Mouse (Mus musculus) thymus, postnatal 14 days (tissue): ENCODE measurements at regions not wholly inside any gene's neighbourhood (a gene's known extent, or its start where the extent isn't known, plus 50 kb on each side); places are given as distances from the start of the nearest gene placed in this dataset.

ENCODE experiments used
- DNase-seq: peaks from one replicate; pipeline ENCODE4 v3.0.0; 2021

- no peak for DNase-seq
Observed at GRCm38 (mm10) chr2:167878255-167878865, 53.5 kb upstream of the Ptpn1 start.

DNA sequence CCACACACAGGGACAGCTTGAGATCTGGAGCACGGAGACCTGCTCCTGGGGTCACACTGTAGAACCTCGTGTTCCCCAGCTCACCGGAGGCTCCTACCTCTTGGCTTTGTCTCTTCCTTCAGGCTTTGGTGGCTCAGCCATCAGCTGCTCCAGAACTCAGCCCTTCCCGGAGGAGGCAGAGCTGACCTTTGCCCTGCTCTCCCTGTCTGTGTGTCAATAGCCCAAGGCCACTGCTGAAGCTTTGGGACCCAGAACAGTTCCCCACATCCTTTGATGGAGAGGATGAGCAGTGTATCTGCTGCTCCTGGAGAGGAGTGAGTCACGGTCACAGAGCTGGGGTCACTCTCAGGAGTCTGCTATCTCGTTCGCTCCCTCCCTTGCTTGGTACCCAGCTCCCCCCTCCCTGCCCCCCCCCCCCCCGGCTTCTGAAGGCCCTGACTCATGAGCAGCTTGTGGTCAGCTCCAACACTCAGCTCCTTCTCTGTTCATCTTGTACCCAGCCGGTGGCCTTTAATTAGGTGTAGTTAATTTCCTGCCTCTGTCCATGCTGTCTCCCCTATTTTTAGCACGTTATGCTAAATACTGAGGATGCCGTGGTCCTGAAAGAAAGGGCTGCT is 54.5 kb upstream of the Ptpn1 start:
- DNase-seq, result no peak

DNA sequence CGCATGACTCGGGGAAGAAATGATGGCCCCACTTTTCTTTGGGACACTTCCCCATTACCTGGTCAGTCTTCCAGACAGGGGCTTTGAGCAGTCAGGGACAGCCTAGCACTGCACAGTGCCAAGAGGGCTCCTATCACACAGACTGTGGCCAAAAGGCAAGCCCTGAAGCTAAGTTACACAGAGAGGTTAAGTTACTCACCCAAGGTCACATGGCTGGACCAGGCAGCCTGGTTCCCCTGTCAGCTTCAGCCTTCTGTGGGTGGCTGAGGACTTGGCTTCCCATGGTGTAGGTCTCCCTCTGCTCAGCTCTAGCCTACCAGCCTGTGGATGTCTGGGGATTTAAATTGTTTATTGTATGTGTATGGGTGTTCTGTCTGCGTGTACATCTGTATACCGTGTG is 59.4 kb upstream of the Ptpn1 start:
- DNase-seq, result no peak

- no peak for DNase-seq
Observed at GRCm38 (mm10) chr2:167870153-167870552, 61.7 kb upstream of the Ptpn1 start.

- DNase-seq, result no peak
Observed at GRCm38 (mm10) chr2:167866751-167867150, 65.1 kb upstream of the Ptpn1 start.

- no peak for DNase-seq
Observed at GRCm38 (mm10) chr2:167865525-167865924, 66.3 kb upstream of the Ptpn1 start.

DNA sequence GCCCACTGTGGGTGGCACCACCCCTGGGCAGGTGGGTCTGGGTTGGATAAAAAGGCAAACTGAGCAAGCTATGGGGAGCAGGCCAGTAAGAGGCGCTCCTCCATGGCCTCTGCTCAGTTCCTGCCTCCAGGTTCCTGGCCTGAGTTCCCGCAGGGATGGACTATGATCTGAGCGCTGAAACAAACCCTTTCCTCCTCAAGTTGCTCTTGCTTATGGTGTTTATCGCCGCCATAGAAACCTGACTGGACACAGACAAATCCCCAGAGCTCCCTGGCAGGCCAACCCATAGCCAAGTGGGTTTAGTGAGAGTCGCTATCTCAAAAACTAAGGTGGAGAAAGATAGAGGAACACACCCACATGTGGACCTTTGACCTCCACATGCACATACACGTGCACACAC is 67.2 kb upstream of the Ptpn1 start:
- no peak for DNase-seq

- DNase-seq, result no peak
Observed at GRCm38 (mm10) chr2:167864228-167864627, 67.6 kb upstream of the Ptpn1 start.

GRCm38 (mm10) chr2:167863616-167864015 is 68.2 kb upstream of the Ptpn1 start:
- DNase-seq, result no peak

GRCm38 (mm10) chr2:167861178-167861520 is 70.7 kb upstream of the Ptpn1 start:
- DNase-seq, result no peak

- no peak for DNase-seq
Observed at GRCm38 (mm10) chr2:167860457-167861177, 71.2 kb upstream of the Ptpn1 start.

GRCm38 (mm10) chr2:167859575-167859974 is 72.3 kb upstream of the Ptpn1 start:
- DNase-seq, result peak; percentile 34

DNA sequence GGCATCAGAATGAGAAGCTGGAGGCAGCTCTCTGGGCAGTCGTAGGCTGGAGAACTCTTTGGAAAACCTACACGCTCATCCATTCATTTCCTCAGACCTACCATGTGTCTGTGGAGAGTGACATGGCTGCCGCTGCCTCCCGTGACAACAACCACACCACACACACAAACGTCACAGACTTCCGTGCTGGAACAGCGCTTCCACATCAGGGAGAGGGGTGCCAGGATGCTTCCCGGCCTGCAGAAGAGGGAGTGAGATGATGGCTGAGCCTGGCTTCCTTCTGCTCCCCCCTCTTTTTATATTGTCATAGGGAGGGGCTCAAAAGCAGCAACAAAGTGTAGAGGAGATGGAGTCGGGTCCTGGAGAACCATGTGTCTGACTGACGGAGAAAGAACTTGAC is 73.5 kb upstream of the Ptpn1 start:
- DNase-seq, result no peak

- no peak for DNase-seq
Observed at GRCm38 (mm10) chr2:167857911-167858310, 73.9 kb upstream of the Ptpn1 start.

- no peak for DNase-seq
Observed at GRCm38 (mm10) chr2:167856920-167857475, 74.9 kb upstream of the Ptpn1 start.

GRCm38 (mm10) chr2:167856020-167856419 is 75.8 kb upstream of the Ptpn1 start:
- DNase-seq, result no peak

GRCm38 (mm10) chr2:167854060-167854459 is 77.8 kb upstream of the Ptpn1 start:
- DNase-seq, result no peak

DNA sequence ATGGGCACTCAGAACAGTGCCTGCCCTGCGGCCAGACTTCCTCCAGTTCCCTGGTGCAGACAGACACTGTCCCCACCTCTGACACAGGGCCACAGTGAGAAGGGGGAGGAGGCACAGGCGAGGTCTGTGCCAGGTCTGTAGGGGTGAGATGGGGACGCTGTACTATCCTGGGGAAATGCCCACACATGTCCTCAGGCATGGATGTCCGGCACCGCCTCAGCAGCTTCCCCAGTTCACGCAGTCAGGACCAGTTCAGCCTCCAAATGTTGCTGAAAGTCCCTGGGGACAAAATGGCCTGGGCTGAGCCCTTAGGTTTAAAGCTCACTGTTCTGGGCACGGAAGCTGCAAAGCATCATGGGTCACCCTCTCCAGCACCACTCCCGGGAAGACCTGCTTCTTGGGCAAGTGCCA is 78.4 kb upstream of the Ptpn1 start:
- no peak for DNase-seq

DNA sequence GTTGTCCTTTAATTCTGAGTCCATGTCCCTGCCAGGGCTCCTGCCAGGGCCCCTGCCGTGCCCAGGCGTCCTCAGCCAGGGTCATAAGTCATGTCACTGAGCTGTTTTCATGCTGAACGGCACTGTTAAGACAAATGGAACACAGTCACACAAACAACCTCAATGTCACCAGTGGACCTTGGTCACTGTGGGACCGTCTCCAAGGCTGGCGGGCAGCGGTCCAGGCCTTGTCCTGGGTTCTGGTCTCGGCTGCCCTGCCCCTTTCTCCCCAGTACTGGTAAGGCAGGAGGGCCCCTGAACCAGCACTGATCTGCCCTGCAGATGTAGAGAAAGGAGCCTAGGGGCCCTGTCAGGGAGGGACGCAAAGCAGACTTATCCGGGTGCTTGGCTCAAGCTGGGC is 79.3 kb upstream of the Ptpn1 start:
- DNase-seq, result no peak

DNA sequence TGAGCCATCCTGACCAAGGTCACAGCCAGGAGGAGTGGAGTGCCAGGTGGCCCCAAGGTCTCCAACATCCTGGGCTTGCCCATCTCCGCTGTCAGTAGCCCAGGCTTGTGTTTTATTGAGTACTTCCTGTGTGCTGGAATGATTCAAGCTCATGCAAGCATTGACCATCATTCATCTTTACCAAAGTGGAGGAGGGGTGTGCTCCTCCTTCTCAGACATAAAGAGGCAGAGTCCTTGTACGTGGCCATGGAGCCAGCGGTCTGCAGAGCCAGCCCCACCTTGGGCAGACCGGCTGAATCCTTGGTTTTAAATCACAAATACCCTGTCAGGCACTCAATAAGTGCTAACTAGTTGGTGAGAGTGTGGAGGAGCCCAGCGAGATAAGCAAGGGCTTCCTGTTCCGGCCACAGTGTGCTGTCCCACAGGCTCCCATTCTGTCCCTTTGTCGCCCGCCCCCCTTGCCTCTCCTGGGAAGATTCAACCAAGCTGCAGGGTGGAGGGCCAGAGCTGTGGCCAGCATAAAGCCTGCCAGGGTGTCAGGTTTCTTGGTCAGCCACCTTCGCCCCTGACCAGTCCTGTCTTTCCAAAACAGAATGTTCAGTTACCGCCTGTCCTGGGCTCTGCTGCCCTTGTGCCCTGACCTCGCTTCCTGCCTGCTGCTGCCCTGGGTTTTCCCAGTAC is 80.5 kb upstream of the Ptpn1 start:
- no peak for DNase-seq

- no peak for DNase-seq
Observed at GRCm38 (mm10) chr2:167849999-167850552, 81.8 kb upstream of the Ptpn1 start.

DNA sequence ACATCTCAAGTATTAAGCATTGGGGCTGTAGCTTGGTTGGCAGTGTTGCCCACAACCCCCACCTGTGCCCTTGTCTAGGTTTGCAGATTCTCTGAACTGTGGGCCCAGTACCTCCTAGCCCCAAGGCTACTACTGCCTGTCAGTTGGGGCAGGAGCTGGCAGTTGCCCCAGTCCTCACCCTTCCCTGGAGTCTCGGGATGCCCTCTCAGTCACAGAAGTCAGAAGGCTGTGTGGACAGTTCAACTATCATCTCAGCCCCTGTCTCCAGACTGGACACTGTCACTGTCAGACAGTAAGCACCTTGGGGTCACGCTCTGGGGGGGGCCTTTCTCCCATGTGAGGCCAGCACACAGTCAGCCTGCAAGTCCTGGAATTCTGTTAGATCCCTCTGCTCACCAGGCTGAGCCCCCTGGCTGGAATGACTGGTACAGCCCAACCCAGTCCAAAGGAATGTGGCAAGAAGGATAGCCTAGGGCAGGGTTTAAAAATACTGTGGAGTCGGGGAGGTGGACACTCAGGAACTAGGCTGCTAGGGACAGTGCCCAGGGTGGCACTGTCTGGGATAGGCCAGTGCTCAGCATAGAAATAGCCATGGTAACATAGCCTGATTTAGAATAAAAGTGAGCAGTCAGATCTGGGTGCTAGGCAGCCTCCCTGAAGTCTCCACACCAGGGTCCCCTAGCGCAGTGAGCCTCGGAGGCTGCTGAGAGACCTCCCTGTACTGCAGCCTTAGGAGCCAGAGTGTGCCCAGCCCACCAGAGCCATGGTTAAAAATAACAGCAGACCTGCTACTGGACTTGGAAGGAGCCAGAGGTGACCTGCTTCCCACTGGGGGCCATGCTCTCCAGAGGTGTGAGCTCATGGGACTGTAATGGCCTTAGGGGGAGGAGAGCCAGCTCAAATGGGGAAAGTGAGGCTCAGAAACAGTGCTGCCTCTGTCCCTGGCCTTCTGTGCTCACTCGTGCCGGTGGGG is 83.1 kb upstream of the Ptpn1 start:
- DNase-seq, result no peak
